Mouse (Mus musculus): ENCODE measurements around the gene Gm3880.
"Not testable (repeated sequence)": the region's sequence is repeated elsewhere in the genome, so short reads cannot be mapped to it uniquely, and the experiment has no call there.

The Gm3880 gene

DNA sequence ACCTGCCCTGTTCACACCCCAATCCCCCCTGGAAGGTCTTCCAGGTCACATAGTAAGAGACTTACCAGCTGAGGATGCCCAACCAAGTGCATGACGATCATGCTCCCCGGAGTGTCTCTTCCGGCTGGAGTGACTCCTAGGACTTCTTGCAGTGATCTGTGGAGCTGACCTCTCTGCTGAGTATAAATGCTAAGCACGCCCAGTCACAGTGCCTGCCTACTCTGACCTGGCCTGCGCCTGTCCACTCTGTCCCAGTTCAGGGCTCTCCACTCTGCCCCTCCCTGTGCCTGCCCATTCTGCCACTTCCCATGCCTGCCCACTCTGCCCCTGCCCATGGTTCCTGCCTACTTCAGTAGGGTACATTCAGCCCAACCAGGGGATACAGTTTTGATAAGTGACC, at the start of gene Gm3880:
Gm3880 (minus strand) TSS at position 101 of the 400 bp plus-strand sequence.
- DNase-seq: not testable (repeated sequence)

- not testable (repeated sequence) for DNase-seq
Observed at GRCm38 (mm10) chrX:102724226-102724625, 37.5 kb upstream of the Gm3880 start.

GRCm38 (mm10) chrX:102707535-102707934, 20.8 kb upstream of the Gm3880 start, which contains the start of the genes Gm9112 and Dmrtc1b:
Gene Gm9112, minus strand, starts transcription at chrX:102707635.
Gene Dmrtc1b, plus strand, starts transcription at chrX:102707865.
- DNase-seq: not testable (repeated sequence)

GRCm38 (mm10) chrX:102700636-102701035, 13.9 kb upstream of the Gm3880 start:
- DNase-seq: peak; percentile 2

DNA sequence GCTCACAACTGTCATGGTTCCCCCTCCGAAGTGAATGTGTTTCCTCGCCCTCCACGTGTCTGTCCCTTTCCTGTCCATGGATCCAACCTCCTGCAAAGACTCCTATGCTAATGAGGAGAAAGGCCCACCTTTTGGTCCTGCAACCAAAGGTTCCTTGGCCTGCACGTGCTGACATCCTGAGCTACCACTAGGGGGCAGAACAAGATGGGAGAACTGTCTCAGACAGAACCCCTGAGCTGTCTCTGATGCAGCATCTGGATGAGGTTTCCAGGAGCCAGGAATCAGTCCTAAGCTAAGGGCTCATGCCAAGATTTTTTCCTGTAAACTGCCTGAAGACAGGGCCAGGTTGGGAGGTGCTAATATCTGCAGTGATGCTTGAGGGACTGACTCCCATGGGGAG, 2.5 kb upstream of the Gm3880 start:
- DNase-seq: peak; percentile 1

DNA sequence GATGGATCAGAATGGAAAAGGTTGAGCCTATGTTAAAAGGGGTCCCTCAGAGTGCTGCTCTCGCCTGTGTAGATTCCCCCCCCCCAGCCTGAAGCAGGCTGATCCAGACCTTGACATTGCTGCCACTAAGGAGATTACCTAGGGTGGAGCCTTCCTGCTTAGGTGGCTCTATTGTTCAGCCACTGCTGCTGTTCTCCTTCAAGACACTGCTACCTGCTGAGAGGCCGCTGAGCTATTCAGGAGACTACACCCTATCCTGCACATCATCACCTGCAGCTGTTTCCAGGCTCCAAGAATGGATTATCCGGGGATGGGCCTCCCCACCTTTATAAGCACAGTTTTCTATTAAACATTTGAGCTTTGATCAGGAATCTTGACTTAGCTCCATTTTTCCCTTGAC, 2.1 kb downstream of the Gm3880 start:
- DNase-seq: not testable (repeated sequence)

GRCm38 (mm10) chrX:102666641-102667040, 20.1 kb downstream of the Gm3880 start:
- DNase-seq: no peak

DNA sequence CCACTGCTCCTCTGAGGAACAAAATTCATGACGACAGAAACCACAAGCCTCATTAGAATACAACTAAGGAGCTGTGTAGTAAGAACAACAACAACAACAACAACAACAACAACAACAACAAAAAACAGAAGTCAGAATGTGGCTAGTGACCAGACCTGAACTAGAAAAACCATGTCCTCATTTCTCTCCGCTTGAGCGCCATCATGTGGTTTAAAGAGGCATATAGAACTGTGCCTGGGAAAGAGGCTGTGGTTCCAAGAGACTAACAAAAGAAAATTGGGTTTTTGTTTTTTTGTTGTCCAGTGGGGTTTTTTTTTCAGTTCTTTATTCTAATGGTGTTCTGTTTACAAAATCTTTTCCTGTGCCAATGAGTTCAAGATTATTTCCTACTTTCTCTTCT, 26.1 kb downstream of the Gm3880 start:
- peak; percentile 7 for DNase-seq

DNA sequence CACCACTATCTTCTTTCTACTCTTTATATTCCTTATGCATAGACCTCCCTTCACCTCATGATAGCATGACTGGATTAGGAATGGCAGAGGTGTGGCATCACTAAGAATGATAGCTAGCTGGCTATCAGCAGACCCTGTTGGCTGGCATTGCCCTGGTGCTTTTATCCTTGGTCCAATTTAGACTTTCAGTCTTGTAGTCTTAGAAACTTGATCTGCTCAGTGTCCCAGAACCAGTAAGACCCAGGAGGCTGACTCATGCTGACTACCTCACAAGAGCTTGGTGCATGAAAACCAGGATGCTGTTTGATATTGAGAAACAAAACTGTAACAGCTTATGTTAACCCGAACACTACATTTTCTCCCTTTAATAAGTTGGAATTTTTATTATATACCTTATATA, 41.1 kb downstream of the Gm3880 start:
- DNase-seq: no peak

GRCm38 (mm10) chrX:102645146-102645545, 41.6 kb downstream of the Gm3880 start:
- DNase-seq: no peak

- no peak for DNase-seq
Observed at GRCm38 (mm10) chrX:102644573-102644951, 42.2 kb downstream of the Gm3880 start.

DNA sequence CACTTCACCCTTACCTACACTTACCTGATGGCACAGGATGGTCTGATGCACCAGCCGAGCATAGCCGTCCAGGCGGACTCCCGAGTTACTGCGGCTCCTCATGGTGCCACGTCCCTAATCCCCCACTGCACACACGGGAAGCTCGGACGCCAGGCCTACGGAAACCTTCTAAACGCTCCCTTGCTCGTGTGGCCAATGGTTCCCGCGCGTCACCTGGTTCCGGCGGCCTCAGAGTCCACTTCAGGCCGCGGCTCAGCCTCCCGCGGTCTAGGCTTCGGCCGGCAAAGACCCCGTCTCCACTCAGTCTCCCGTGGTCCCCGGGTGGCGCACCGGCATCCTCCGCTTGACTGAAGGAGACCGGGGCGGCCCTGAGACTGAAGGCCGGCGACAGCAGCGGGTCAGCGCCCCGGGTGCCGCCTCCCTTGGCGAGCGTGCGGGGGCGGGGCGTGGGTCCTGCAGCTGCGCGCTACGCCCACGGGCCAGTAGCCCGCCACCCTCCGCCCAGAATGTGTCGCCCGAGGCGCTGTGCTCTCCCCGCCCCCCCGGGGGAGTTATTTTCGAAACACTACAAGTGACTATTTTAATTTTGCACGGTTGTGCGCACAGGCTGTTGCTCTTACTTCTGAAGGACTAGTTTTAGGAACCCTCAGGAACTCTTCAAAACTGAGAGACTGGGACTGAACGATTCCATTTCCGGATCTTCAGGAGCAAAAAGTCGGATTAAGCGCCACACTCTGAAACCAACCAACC, 42.8 kb downstream of the Gm3880 start, which contains the start of gene Phka1:
Phka1 (minus strand) TSS at position 424 of the 750 bp plus-strand sequence.
- peak; percentile 90 for DNase-seq
